Mouse (Mus musculus) forebrain, embryonic 15.5 days (tissue): Measurements from ENCODE around the gene Ciz1. TPM values are rescaled to one million over a fixed set of nuclear protein-coding genes. Genes with fewer than 3 reads are reported as not detected.
A peak's percentile ranks its signal among the peaks of the same experiment; 100 is the strongest.

Experiments used
- ATAC-seq: fragments of 200-750 bp; cut with Nextera tagmentation; replicated peaks from 2 replicates; pipeline ENCODE4 v1.8.0; 2017; ENCODE audit warnings: mild to moderate bottlenecking, moderate TSS enrichment, moderate library complexity
- H3K27ac ChIP-seq: fragments of 300-500 bp; sonication (generic); replicated peaks from 2 replicates; pipeline ENCODE4 v1.5.1; 2015; ENCODE audit warnings: mild to moderate bottlenecking, inconsistent platforms
- H3K27me3 ChIP-seq: fragments of 300-500 bp; sonication (generic); 2 replicates; pipeline ENCODE4 v1.6.1; 2015; ENCODE audit warnings: inconsistent platforms
- H3K36me3 ChIP-seq: fragments of 300-500 bp; sonication (generic); 2 replicates; pipeline ENCODE4 v1.6.1; 2015; ENCODE audit warnings: mild to moderate bottlenecking, inconsistent platforms
- H3K4me1 ChIP-seq: fragments of 300-500 bp; sonication (generic); 2 replicates; pipeline ENCODE4 v1.6.1; 2015; ENCODE audit warnings: inconsistent platforms
- H3K4me2 ChIP-seq: fragments of 300-500 bp; sonication (generic); replicated peaks from 2 replicates; pipeline ENCODE4 v1.6.1; 2015; ENCODE audit warnings: mild to moderate bottlenecking, inconsistent platforms
- H3K4me3 ChIP-seq: fragments of 300-500 bp; sonication (generic); 2 replicates; pipeline ENCODE4 v1.5.1; 2015; ENCODE audit warnings: mild to moderate bottlenecking, inconsistent platforms
- H3K9ac ChIP-seq: fragments of 300-500 bp; sonication (generic); replicated peaks from 2 replicates; pipeline ENCODE4 v1.6.1; 2015; ENCODE audit warnings: mild to moderate bottlenecking, inconsistent platforms
- H3K9me3 ChIP-seq: fragments of 300-500 bp; sonication (generic); 2 replicates; pipeline ENCODE4 v1.6.1; 2016; ENCODE audit warnings: inconsistent platforms
- WGBS: fragments of 180-500 bp; shearing (Covaris S2); methylation state at CpG from one replicate; pipeline ENCODE4 v1.1.7; 2015; ENCODE audit warnings: mixed read lengths; 5-methylcytosine and 5-hydroxymethylcytosine counted together
- polyA plus RNA-seq: library from polyadenylated mRNA; unstranded; fragments of >200 nt; fragmentation: Nextera tagmentation; extraction: Ambion mirVana; gene quantifications from 2 replicates; pipeline ENCODE4 v1.2.1, GENCODE M21; 2015

The Ciz1 gene
- polyA plus RNA-seq: 54.0 and 55.3 TPM in 2 replicates

DNA sequence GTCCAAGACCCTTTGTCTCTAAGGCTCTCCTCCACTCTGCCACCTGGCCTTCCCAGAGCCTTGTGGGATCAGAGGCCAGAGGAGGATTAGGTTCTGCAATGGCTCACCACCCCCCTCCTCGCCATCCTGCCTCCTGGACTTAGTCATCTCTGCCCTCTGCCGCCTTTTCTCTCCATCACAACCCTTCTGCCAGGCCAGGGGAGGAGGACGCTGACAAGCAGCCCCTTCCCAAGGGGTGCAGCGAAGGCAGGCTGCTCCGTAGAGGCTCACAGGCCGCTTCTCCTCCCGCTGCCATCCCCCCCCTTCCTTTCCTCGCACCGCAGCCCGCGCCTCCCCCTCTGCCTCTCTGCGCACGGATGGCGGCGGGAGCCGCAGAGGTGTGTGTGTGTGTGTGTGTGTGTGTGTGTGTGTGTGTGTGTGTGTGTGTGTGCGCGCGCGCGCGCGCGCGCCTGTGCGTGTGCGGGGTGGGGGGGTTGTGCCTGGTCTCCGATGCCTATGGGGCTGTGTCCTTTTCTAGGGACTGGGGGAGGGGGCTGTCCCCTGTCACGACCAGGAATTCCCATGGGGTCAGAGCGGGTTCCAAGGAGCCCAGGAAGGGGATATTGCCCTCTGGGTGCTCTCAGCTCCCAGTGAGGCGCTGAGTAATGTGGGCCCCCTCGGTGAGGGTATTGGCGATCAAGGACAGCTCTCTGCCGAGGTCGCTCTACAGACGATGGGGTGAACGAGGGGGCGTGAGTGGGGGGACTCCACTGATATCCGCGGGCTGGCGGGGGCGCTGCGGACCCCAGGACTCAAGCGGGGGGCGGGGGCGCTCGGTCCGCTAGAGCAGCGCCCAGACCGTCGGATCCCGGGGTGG, at the start of gene Ciz1:
Gene Ciz1, plus strand, starts transcription at position 177 of the 856 bp plus-strand sequence.
- no peaks in the 10 kb centered on the region for H3K9me3 ChIP-seq
- H3K4me2 ChIP-seq: peak within 1 kb of the TSS; percentile 67
- WGBS: 0% methylated on average over 50 of the region's 52 CpGs
- peak within 1 kb of the TSS; percentile 59 for H3K9ac ChIP-seq
- peaks cover 14% of the 10 kb centered on the region for H3K4me1 ChIP-seq
- H3K4me3 ChIP-seq: peak within 1 kb of the TSS; percentile 54
- H3K36me3 ChIP-seq: no peaks in the 10 kb centered on the region
- peak within 1 kb of the TSS; percentile 75 for H3K27ac ChIP-seq
- no peaks in the 10 kb centered on the region for H3K27me3 ChIP-seq
- ATAC-seq: peak; percentile 69

GRCm38 (mm10) chr2:32302952-32303351, 49.2 kb upstream of the Ciz1 start:
- no peaks in the 10 kb centered on the region for H3K27me3 ChIP-seq
- no peak for ATAC-seq
- peaks cover 89% of the 10 kb centered on the region for H3K36me3 ChIP-seq
- no peak overlapping the region for H3K27ac ChIP-seq
- no peaks in the 10 kb centered on the region for H3K4me1 ChIP-seq
- no peak overlapping the region for H3K4me2 ChIP-seq
- H3K9ac ChIP-seq: no peak overlapping the region
- no peak overlapping the region for H3K4me3 ChIP-seq
- no peaks in the 10 kb centered on the region for H3K9me3 ChIP-seq
- WGBS: 95% methylated on average over 10 of the region's 10 CpGs

DNA sequence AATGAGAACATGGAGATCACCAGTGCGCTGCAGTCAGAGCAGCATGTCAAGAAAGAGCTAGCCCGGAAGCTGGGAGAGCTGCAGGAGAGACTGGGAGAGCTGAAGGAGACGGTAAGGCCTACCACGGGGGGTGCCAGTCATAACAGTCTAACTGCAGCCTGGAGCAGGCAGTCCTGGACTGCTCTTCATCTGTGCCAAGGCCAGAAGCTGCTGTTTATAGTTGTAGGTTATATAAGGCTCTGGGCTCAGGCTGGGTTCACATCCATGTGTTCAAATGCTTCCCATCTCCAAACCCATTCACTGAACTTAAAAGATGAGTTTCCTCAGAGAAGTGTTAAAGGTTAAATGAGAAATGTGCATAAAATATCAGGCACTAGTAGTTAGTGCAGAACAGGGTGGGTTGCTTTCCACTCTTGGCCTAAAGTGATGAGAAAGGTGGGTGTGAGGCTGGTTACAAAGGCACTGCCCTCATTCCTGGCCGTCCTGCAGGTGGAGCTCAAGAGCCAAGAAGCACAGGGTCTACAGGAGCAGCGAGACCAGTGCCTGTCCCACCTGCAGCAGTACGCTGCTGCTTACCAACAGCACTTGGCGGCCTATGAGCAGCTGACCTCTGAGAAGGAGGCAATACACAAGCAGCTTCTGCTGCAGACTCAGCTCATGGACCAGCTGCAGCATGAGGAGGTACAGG, 47.8 kb upstream of the Ciz1 start:
- 53% methylated on average over 8 of the region's 8 CpGs for WGBS
- 0 out of 2 replicates have a peak, but pooled peaks have one; percentile 21 for ATAC-seq
- H3K36me3 ChIP-seq: peaks cover 87% of the 10 kb centered on the region

DNA sequence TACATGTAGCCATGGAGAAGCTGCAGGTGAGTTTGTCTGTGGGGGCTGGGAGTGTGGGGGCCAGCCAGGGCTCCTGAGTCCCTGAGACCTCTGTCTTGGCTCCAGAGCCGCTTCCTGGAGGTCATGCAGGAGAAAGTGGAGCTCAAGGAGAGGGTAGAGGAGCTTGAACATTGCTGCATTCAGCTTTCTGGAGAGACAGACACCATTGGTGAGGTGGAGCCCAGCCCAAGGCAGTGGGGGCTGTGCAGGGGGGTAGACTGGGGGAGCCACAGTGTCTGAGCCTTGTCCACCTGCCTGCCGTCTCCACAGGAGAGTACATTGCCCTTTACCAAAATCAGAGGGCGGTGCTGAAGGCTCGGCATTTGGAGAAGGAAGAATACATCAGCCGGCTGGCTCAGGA, 46.5 kb upstream of the Ciz1 start:
- H3K9ac ChIP-seq: no peak overlapping the region
- H3K4me2 ChIP-seq: no peak overlapping the region
- ATAC-seq: no peak
- no peaks in the 10 kb centered on the region for H3K27me3 ChIP-seq
- H3K4me1 ChIP-seq: no peaks in the 10 kb centered on the region
- WGBS: 92% methylated on average over 5 of the region's 5 CpGs
- H3K36me3 ChIP-seq: peaks cover 77% of the 10 kb centered on the region
- H3K27ac ChIP-seq: no peak overlapping the region
- H3K4me3 ChIP-seq: no peak overlapping the region
- H3K9me3 ChIP-seq: no peaks in the 10 kb centered on the region

More for the DNA sequence above, 47.8 kb upstream of the Ciz1 start:
- H3K9ac ChIP-seq: no peak overlapping the region
- no peak overlapping the region for H3K4me3 ChIP-seq
- no peaks in the 10 kb centered on the region for H3K27me3 ChIP-seq
- no peaks in the 10 kb centered on the region for H3K4me1 ChIP-seq
- H3K4me2 ChIP-seq: no peak overlapping the region
- no peak overlapping the region for H3K27ac ChIP-seq
- no peaks in the 10 kb centered on the region for H3K9me3 ChIP-seq

GRCm38 (mm10) chr2:32306176-32306575, 46.0 kb upstream of the Ciz1 start:
- peaks cover 72% of the 10 kb centered on the region for H3K36me3 ChIP-seq
- WGBS: 76% methylated on average over 9 of the region's 9 CpGs
- no peaks in the 10 kb centered on the region for H3K9me3 ChIP-seq
- H3K4me2 ChIP-seq: no peak overlapping the region
- H3K27me3 ChIP-seq: no peaks in the 10 kb centered on the region
- H3K9ac ChIP-seq: no peak overlapping the region
- no peak overlapping the region for H3K4me3 ChIP-seq
- H3K4me1 ChIP-seq: no peaks in the 10 kb centered on the region
- H3K27ac ChIP-seq: no peak overlapping the region
- no peak for ATAC-seq

DNA sequence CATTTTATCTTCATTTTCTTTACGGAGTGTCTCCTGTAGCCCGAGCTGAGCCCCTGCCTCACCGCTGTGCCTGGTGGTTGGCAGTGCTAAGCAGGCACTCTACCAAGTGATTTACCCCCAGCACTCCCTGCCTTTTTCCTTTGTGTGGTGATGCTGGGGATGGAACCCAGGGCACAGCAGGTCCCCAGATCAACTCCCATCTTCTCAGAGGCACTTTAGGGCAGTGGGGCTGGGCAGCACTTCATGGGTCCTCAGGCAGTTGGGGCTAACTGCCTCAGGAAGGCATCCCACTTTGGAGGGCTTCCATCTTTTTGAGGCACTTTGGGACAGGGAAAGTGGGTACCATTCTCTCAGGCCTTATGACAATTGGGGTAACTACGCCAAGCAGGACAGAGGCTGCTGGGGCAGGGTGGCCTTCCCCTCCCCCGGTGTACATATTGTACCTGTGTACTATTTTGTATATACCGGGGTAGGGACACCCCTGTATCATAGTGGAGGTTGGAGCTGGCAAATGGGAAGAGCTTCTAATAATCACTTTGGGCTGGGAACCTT, 44.8 kb upstream of the Ciz1 start:
- H3K4me2 ChIP-seq: no peak overlapping the region
- no peak overlapping the region for H3K4me3 ChIP-seq
- H3K36me3 ChIP-seq: peaks cover 63% of the 10 kb centered on the region
- no peaks in the 10 kb centered on the region for H3K9me3 ChIP-seq
- peaks cover 10% of the 10 kb centered on the region for H3K4me1 ChIP-seq
- H3K27ac ChIP-seq: no peak overlapping the region
- 81% methylated on average over 6 of the region's 6 CpGs for WGBS
- ATAC-seq: no peak
- no peak overlapping the region for H3K9ac ChIP-seq
- H3K27me3 ChIP-seq: no peaks in the 10 kb centered on the region

DNA sequence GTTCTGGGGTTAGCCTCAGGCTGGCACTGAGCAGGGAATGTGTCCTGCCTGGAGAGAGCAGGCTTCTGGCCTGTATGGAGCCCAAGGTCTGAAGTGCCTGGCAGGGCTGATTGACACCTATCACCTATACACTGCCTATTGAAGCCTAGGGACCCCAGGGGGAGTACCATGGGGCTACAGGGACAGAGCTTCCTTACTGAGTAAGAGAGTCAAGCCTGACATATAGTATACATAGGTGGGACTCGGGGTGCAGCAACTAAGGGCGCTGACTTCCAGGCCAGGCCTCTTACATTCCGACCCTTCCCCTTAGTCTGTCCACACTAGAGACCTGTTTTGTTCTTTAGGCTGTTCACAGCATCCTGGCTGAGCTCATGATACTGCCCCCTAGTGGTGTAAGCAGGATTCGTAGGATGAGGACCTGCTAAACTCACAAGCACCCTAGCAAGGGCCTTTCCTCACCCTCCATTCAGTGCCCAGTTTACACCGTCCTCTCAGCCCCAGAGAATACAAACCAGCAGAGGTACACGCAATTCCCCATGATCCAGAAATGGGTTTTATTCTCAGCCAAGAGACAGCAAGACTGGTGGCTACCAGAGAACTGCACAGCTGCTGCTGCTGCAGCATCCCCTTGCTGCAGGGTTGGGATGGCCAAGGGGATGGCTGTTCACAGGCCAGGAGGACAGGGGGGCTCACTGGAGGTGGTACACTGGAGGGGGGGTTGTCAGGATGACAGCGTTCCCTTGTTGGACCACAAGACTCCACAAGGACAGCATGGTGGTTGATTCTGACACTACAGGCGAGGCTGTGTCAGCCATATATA, 44.0 kb upstream of the Ciz1 start:
- H3K4me2 ChIP-seq: no peak overlapping the region

DNA sequence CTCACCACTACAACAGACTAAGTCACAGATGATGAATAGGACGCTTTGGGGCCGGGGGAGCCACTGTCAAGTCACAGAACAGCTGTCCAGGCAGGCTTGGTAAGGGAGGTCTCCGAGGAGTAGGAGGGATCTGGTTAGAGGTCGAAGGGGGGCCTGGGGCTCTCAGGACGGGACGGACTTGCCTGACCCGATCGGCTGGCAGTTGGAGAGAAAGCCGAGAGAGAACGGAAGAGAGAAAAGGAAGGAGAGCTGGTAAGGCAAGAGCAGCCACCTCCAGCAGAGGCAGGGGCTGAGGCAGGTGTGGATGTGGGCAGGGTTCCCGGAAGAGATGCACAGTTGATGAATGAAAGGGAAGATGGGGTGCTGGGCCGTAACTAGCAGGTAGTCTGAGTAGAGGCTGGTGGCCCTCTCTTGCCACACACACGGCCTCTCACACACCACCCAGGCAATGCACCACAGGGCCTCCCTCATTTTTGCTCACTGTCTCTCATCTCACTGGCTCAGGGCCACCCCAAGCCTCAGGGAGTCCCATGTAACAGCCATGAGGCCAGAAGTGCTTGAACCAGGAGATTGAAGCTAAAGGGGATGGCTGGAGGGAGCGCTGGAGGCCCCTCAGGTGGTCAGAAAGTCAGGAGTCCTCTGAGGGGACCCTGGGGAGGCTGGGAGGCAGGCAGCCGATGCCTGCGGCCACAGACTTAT, 43.1 kb upstream of the Ciz1 start:
- Histone ChIP-seq H3K4me2 (no peak overlapping the region), H3K36me3 (peaks cover 46% of the 10 kb centered on the region), H3K4me3 (no peak overlapping the region), H3K27me3 (no peaks in the 10 kb centered on the region), H3K4me1 (peaks cover 15% of the 10 kb centered on the region), H3K9me3 (no peaks in the 10 kb centered on the region), H3K27ac (no peak overlapping the region), H3K9ac (no peak overlapping the region)
- 89% methylated on average over 16 of the region's 16 CpGs for WGBS
- ATAC-seq: no peak

More for the DNA sequence above, 44.0 kb upstream of the Ciz1 start:
- Histone ChIP-seq H3K27me3 (no peaks in the 10 kb centered on the region), H3K9ac (no peak overlapping the region), H3K4me3 (no peak overlapping the region), H3K9me3 (no peaks in the 10 kb centered on the region), H3K4me1 (peaks cover 15% of the 10 kb centered on the region), H3K36me3 (peaks cover 55% of the 10 kb centered on the region), H3K27ac (no peak overlapping the region)
- 45% methylated on average over 8 of the region's 8 CpGs for WGBS
- ATAC-seq: no peak

- H3K27me3 ChIP-seq: no peaks in the 10 kb centered on the region
- no peaks in the 10 kb centered on the region for H3K9me3 ChIP-seq
- 94% methylated on average over 18 of the region's 18 CpGs for whole genome bisulfite sequencing
- no peak overlapping the region for H3K4me3 ChIP-seq
- H3K4me2 ChIP-seq: no peak overlapping the region
- H3K36me3 ChIP-seq: peaks cover 38% of the 10 kb centered on the region
- no peak overlapping the region for H3K9ac ChIP-seq
- H3K27ac ChIP-seq: no peak overlapping the region
- ATAC-seq: no peak
- peaks cover 15% of the 10 kb centered on the region for H3K4me1 ChIP-seq
Observed at GRCm38 (mm10) chr2:32310096-32310845, 41.9 kb upstream of the Ciz1 start.

- Histone ChIP-seq H3K9ac (peak overlapping the region; percentile 44), H3K9me3 (no peaks in the 10 kb centered on the region), H3K4me1 (peaks cover 15% of the 10 kb centered on the region), H3K36me3 (peaks cover 24% of the 10 kb centered on the region), H3K4me2 (peak overlapping the region; percentile 78), H3K27ac (no peak overlapping the region), H3K4me3 (peak overlapping the region; percentile 45), H3K27me3 (no peaks in the 10 kb centered on the region)
- no peak for ATAC-seq
- WGBS: 11% methylated on average over 39 of the region's 42 CpGs
Observed at GRCm38 (mm10) chr2:32311443-32312317, 40.4 kb upstream of the Ciz1 start.
